Mouse (Mus musculus) kidney, postnatal 36 days (tissue): ENCODE data around the gene Adamts3.

Experiments used
- DNase-seq, 2 experiments: peaks; one replicate each; pipeline ENCODE4 v3.0.0; 2021 to 2022; ENCODE audit warnings: mixed read lengths in 2 of 2

Adamts3 gene

GRCm38 (mm10) chr5:89814552-89814951 lies 68.6 kb downstream of the Adamts3 start:
- no peak for DNase-seq

- DNase-seq: no peak
Measured at GRCm38 (mm10) chr5:89800181-89800816, 82.8 kb downstream of the Adamts3 start.

GRCm38 (mm10) chr5:89793706-89794105 lies 89.4 kb downstream of the Adamts3 start:
- DNase-seq: no peak

- DNase-seq: no peak
Measured at GRCm38 (mm10) chr5:89784635-89785034, 98.5 kb downstream of the Adamts3 start.

- no peak for DNase-seq
Measured at GRCm38 (mm10) chr5:89779823-89780222, 103.3 kb downstream of the Adamts3 start.

- peak in 1 of 2 experiments; percentile 6 for DNase-seq
Measured at GRCm38 (mm10) chr5:89778610-89779009, 104.5 kb downstream of the Adamts3 start.

GRCm38 (mm10) chr5:89777411-89777810 lies 105.7 kb downstream of the Adamts3 start:
- DNase-seq: no peak

GRCm38 (mm10) chr5:89770655-89771355 lies 112.3 kb downstream of the Adamts3 start:
- no peak for DNase-seq

- no peak for DNase-seq
Measured at GRCm38 (mm10) chr5:89763189-89764187, 119.6 kb downstream of the Adamts3 start.

GRCm38 (mm10) chr5:89760368-89760767 lies 122.8 kb downstream of the Adamts3 start:
- no peak for DNase-seq

GRCm38 (mm10) chr5:89751836-89752235 lies 131.3 kb downstream of the Adamts3 start:
- DNase-seq: no peak

- no peak for DNase-seq
Measured at GRCm38 (mm10) chr5:89748185-89748884, 134.8 kb downstream of the Adamts3 start.

GRCm38 (mm10) chr5:89747149-89747659 lies 135.9 kb downstream of the Adamts3 start:
- DNase-seq: no peak

- DNase-seq: no peak
Measured at GRCm38 (mm10) chr5:89745112-89745511, 138.0 kb downstream of the Adamts3 start.

GRCm38 (mm10) chr5:89734759-89735158 lies 148.4 kb downstream of the Adamts3 start:
- no peak for DNase-seq

GRCm38 (mm10) chr5:89730411-89730810 lies 152.7 kb downstream of the Adamts3 start:
- DNase-seq: no peak

- no peak for DNase-seq
Measured at GRCm38 (mm10) chr5:89728117-89728516, 155.0 kb downstream of the Adamts3 start.

- DNase-seq: no peak
Measured at GRCm38 (mm10) chr5:89727497-89728057, 155.6 kb downstream of the Adamts3 start.

- DNase-seq: peak in 1 of 2 experiments; percentile 34
Measured at GRCm38 (mm10) chr5:89714552-89714951, 168.6 kb downstream of the Adamts3 start.

- DNase-seq: no peak
Measured at GRCm38 (mm10) chr5:89711116-89711859, 171.8 kb downstream of the Adamts3 start.

- no peak for DNase-seq
Measured at GRCm38 (mm10) chr5:89709459-89709858, 173.7 kb downstream of the Adamts3 start.
